Mouse (Mus musculus): ENCODE data around the gene Epb41l5. TPM values are rescaled to one million over a fixed set of nuclear protein-coding genes. Genes with fewer than 3 reads are reported as not detected.

The Epb41l5 gene
- polyA plus RNA-seq, 1 experiment, result 1.6 TPM

- WGBS, result 97% methylated on average over 2 of the region's 2 CpGs
- no peak for DNase-seq
- H3K4me1 ChIP-seq (replicated peaks; ENCODE audit: control insufficient read depth, insufficient read depth, low read length), result no peaks in the 10 kb centered on the region
- no peaks in the 10 kb centered on the region for H3K27me3 ChIP-seq (ENCODE audit: control insufficient read depth, insufficient read depth, low read length)
- no peak overlapping the region for H3K27ac ChIP-seq (ENCODE audit: control insufficient read depth, insufficient read depth, low read length)
- H3K4me3 ChIP-seq (ENCODE audit: control insufficient read depth, insufficient read depth, low read length), result no peak overlapping the region
- no peaks in the 10 kb centered on the region for H3K36me3 ChIP-seq (ENCODE audit: control insufficient read depth, insufficient read depth, low read length)
- TF ChIP-seq CTCF (IDR thresholded peaks at IDR 0.05; ENCODE audit: borderline replicate concordance, control insufficient read depth, extremely low read depth, insufficient read depth, low read length, poor library complexity) (no peak), POLR2A (IDR thresholded peaks at IDR 0.05; ENCODE audit: control insufficient read depth, extremely low read depth, insufficient read depth, low read length, poor library complexity) (no peak)
These were observed 5.5 kb upstream of the Epb41l5 start for GRCm38 (mm10) chr1:119654307-119654706.

- 98% methylated on average over 5 of the region's 5 CpGs for WGBS
These were observed 1.6 kb upstream of the Epb41l5 start for GRCm38 (mm10) chr1:119650386-119650785.

GRCm38 (mm10) chr1:119649627-119650026 lies 827 bp upstream of the Epb41l5 start:
- no peak overlapping the region for H3K4me3 ChIP-seq (ENCODE audit: control insufficient read depth, insufficient read depth, low read length)
- TF ChIP-seq CTCF (IDR thresholded peaks at IDR 0.05; ENCODE audit: borderline replicate concordance, control insufficient read depth, extremely low read depth, insufficient read depth, low read length, poor library complexity) (no peak), POLR2A (IDR thresholded peaks at IDR 0.05; ENCODE audit: control insufficient read depth, extremely low read depth, insufficient read depth, low read length, poor library complexity) (no peak)
- no peaks in the 10 kb centered on the region for H3K36me3 ChIP-seq (ENCODE audit: control insufficient read depth, insufficient read depth, low read length)
- H3K27ac ChIP-seq (ENCODE audit: control insufficient read depth, insufficient read depth, low read length), result no peak overlapping the region
- peaks cover 3% of the 10 kb centered on the region; the same call in 1 of the 2 replicates for H3K4me1 ChIP-seq (replicated peaks; ENCODE audit: control insufficient read depth, insufficient read depth, low read length)
- 92% methylated on average over 2 of the region's 2 CpGs for WGBS
- DNase-seq, result no peak
- no peaks in the 10 kb centered on the region; the same call in 1 of the 2 replicates for H3K27me3 ChIP-seq (ENCODE audit: control insufficient read depth, insufficient read depth, low read length)

More at GRCm38 (mm10) chr1:119650386-119650785, 1.6 kb upstream of the Epb41l5 start:
- Histone ChIP-seq H3K4me1 (replicated peaks; ENCODE audit: control insufficient read depth, insufficient read depth, low read length) (peaks cover 3% of the 10 kb centered on the region; the same call in 1 of the 2 replicates), H3K4me3 (ENCODE audit: control insufficient read depth, insufficient read depth, low read length) (no peak overlapping the region), H3K36me3 (ENCODE audit: control insufficient read depth, insufficient read depth, low read length) (no peaks in the 10 kb centered on the region), H3K27ac (ENCODE audit: control insufficient read depth, insufficient read depth, low read length) (no peak overlapping the region), H3K27me3 (ENCODE audit: control insufficient read depth, insufficient read depth, low read length) (no peaks in the 10 kb centered on the region; the same call in 1 of the 2 replicates)
- TF ChIP-seq POLR2A (IDR thresholded peaks at IDR 0.05; ENCODE audit: control insufficient read depth, extremely low read depth, insufficient read depth, low read length, poor library complexity) (no peak), CTCF (IDR thresholded peaks at IDR 0.05; ENCODE audit: borderline replicate concordance, control insufficient read depth, extremely low read depth, insufficient read depth, low read length, poor library complexity) (no peak)
- DNase-seq, result no peak

GRCm38 (mm10) chr1:119646356-119646755 lies 2.4 kb downstream of the Epb41l5 start:
- Histone ChIP-seq H3K4me3 (ENCODE audit: control insufficient read depth, insufficient read depth, low read length) (no peak overlapping the region), H3K36me3 (ENCODE audit: control insufficient read depth, insufficient read depth, low read length) (no peaks in the 10 kb centered on the region), H3K27ac (ENCODE audit: control insufficient read depth, insufficient read depth, low read length) (no peak overlapping the region), H3K27me3 (ENCODE audit: control insufficient read depth, insufficient read depth, low read length) (no peaks in the 10 kb centered on the region; the same call in 1 of the 2 replicates), H3K4me1 (replicated peaks; ENCODE audit: control insufficient read depth, insufficient read depth, low read length) (peaks cover 3% of the 10 kb centered on the region; the same call in 1 of the 2 replicates)
- DNase-seq, result no peak
- no peak for TF ChIP-seq CTCF (IDR thresholded peaks at IDR 0.05; ENCODE audit: borderline replicate concordance, control insufficient read depth, extremely low read depth, insufficient read depth, low read length, poor library complexity)
- TF ChIP-seq POLR2A (IDR thresholded peaks at IDR 0.05; ENCODE audit: control insufficient read depth, extremely low read depth, insufficient read depth, low read length, poor library complexity), result no peak
- WGBS, result 95% methylated on average over 2 of the region's 2 CpGs

GRCm38 (mm10) chr1:119642367-119642766 lies 6.4 kb downstream of the Epb41l5 start:
- no peaks in the 10 kb centered on the region for H3K4me1 ChIP-seq (replicated peaks; ENCODE audit: control insufficient read depth, insufficient read depth, low read length)
- no peak for TF ChIP-seq POLR2A (IDR thresholded peaks at IDR 0.05; ENCODE audit: control insufficient read depth, extremely low read depth, insufficient read depth, low read length, poor library complexity)
- TF ChIP-seq CTCF (IDR thresholded peaks at IDR 0.05; ENCODE audit: borderline replicate concordance, control insufficient read depth, extremely low read depth, insufficient read depth, low read length, poor library complexity), result no peak
- no peak overlapping the region for H3K27ac ChIP-seq (ENCODE audit: control insufficient read depth, insufficient read depth, low read length)
- no peak for DNase-seq
- H3K27me3 ChIP-seq (ENCODE audit: control insufficient read depth, insufficient read depth, low read length), result no peaks in the 10 kb centered on the region
- WGBS, result 42% methylated on average over 12 of the region's 12 CpGs
- H3K36me3 ChIP-seq (ENCODE audit: control insufficient read depth, insufficient read depth, low read length), result no peaks in the 10 kb centered on the region
- no peak overlapping the region for H3K4me3 ChIP-seq (ENCODE audit: control insufficient read depth, insufficient read depth, low read length)

GRCm38 (mm10) chr1:119641090-119641812 lies 7.5 kb downstream of the Epb41l5 start:
- Histone ChIP-seq H3K4me3 (ENCODE audit: control insufficient read depth, insufficient read depth, low read length) (no peak overlapping the region), H3K4me1 (replicated peaks; ENCODE audit: control insufficient read depth, insufficient read depth, low read length) (no peaks in the 10 kb centered on the region), H3K27ac (ENCODE audit: control insufficient read depth, insufficient read depth, low read length) (no peak overlapping the region), H3K27me3 (ENCODE audit: control insufficient read depth, insufficient read depth, low read length) (no peaks in the 10 kb centered on the region), H3K36me3 (ENCODE audit: control insufficient read depth, insufficient read depth, low read length) (no peaks in the 10 kb centered on the region)
- no peak for DNase-seq
- no peak for TF ChIP-seq POLR2A (IDR thresholded peaks at IDR 0.05; ENCODE audit: control insufficient read depth, extremely low read depth, insufficient read depth, low read length, poor library complexity)
- TF ChIP-seq CTCF (IDR thresholded peaks at IDR 0.05; ENCODE audit: borderline replicate concordance, control insufficient read depth, extremely low read depth, insufficient read depth, low read length, poor library complexity), result no peak

Data from thymus, adult 2 months (tissue).